Mouse (Mus musculus) cortical plate, adult 2 months (tissue): ENCODE measurements at regions not wholly inside any gene's neighbourhood (a gene's known extent, or its start where the extent isn't known, plus 50 kb on each side); places are given as distances from the start of the nearest gene placed in this dataset.

Source experiments
- CTCF ChIP-seq: fragments of 200-500 bp; IDR thresholded peaks from 2 replicates; pipeline ENCODE4 v1.5.1; 2011; ENCODE audit warnings: mild to moderate bottlenecking, control low read depth, low read length; ENCODE audit not compliant: insufficient read depth; ENCODE audit errors: extremely low read depth
- POLR2A ChIP-seq: fragments of 200-500 bp; IDR thresholded peaks from 2 replicates; pipeline ENCODE4 v1.6.1; 2011; ENCODE audit warnings: mild to moderate bottlenecking, low read length, control low read depth; ENCODE audit not compliant: insufficient read depth; ENCODE audit errors: extremely low read depth

DNA sequence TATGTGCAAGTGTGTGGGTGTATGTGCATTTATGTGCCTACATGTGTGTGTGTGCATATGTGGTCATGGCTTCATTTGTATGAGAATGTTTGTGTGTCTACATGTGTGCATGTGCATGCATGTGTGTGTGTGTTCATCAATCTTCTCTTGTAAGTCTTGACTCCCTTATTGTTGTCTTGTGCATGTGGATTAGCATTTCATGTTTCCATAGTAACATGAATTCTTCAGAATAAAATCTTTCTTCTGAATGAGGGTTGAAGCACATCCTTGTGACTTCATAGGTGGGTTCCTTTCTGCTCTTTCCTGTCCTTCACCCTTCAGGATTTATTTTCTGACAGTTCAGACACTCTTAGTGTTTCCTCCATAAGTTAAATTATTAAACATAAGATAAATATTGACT is 814.8 kb downstream of the Car8 start:
- TF ChIP-seq CTCF (no peak), POLR2A (no peak)
